Mouse (Mus musculus) G1E (cell line): ENCODE measurements around the gene Asb3. TPM values are rescaled to one million over a fixed set of nuclear protein-coding genes. Genes with fewer than 3 reads are reported as not detected.

Source experiments
- ATAC-seq: 2 replicates; pipeline ENCODE4 v1.8.0; 2016; ENCODE audit warnings: mild to moderate bottlenecking; ENCODE audit not compliant: insufficient number of reproducible peaks, poor library complexity, low FRiP score, severe bottlenecking; ENCODE audit errors: extremely low read depth
- DNase-seq: peaks from one replicate; pipeline ENCODE4 v3.0.0; 2012; ENCODE audit warnings: low spot score
- H3K27me3 ChIP-seq: 2 replicates; pipeline ENCODE4 v1.6.1; 2012; ENCODE audit warnings: mild to moderate bottlenecking, low read length, inconsistent platforms; ENCODE audit not compliant: insufficient read depth
- H3K36me3 ChIP-seq: replicated peaks from 2 replicates; pipeline ENCODE3; 2012; ENCODE audit warnings: mild to moderate bottlenecking, inconsistent platforms
- H3K4me1 ChIP-seq: 2 replicates; pipeline ENCODE4 v1.6.1; 2012; ENCODE audit warnings: low read depth, low read length, inconsistent platforms, mixed read lengths; ENCODE audit not compliant: insufficient read depth
- H3K4me3 ChIP-seq: 2 replicates; pipeline ENCODE4 v1.5.1; 2012; ENCODE audit warnings: low read depth, mild to moderate bottlenecking, inconsistent platforms, low read length, moderate library complexity, mixed read lengths
- H3K9me3 ChIP-seq: replicated peaks from 2 replicates; pipeline ENCODE4 v1.6.1; 2012; ENCODE audit warnings: inconsistent platforms
- CTCF ChIP-seq: IDR thresholded peaks from 2 replicates; pipeline ENCODE4 v1.5.1; 2012; ENCODE audit warnings: low read depth, low read length, inconsistent platforms, mixed read lengths
- GATA1 ChIP-seq: IDR thresholded peaks from 2 replicates; pipeline ENCODE4 v1.6.1; 2012; ENCODE audit warnings: borderline replicate concordance, low read length, inconsistent platforms, mixed read lengths
- GATA2 ChIP-seq: IDR thresholded peaks from 2 replicates; pipeline ENCODE4 v1.6.1; 2012; ENCODE audit warnings: low read depth, low read length, inconsistent platforms, borderline replicate concordance
- POLR2AphosphoS5 ChIP-seq: IDR thresholded peaks from 2 replicates; pipeline ENCODE4 v1.6.1; 2012; ENCODE audit warnings: low read depth, low read length, inconsistent platforms; ENCODE audit not compliant: insufficient replicate concordance
- TAL1 ChIP-seq: conservative IDR thresholded peaks from 2 replicates; pipeline ENCODE4 v1.6.1; 2012; ENCODE audit warnings: low read depth, low read length, inconsistent platforms, mixed read lengths
- polyA plus RNA-seq: library from polyadenylated mRNA; stranded (reverse); fragments of >175 nt; gene quantifications from 2 replicates; pipeline ENCODE4 v1.2.3, GENCODE M21; 2012
- total RNA-seq, 2 experiments: library from RNA; stranded (forward) in 1 of 2; stranded (reverse) in 1 of 2; fragments of 200-1000 nt in 1 of 2; fragments of >200 nt in 1 of 2; fragmentation: Nextera tagmentation in 1 of 2; gene quantifications; 2 replicates each; pipeline ENCODE4 v1.2.3; 2014 to 2017

The Asb3 gene
- total and polyA plus RNA-seq, 3 experiments: 1.5 to 26.4 (median 16.1) TPM

DNA sequence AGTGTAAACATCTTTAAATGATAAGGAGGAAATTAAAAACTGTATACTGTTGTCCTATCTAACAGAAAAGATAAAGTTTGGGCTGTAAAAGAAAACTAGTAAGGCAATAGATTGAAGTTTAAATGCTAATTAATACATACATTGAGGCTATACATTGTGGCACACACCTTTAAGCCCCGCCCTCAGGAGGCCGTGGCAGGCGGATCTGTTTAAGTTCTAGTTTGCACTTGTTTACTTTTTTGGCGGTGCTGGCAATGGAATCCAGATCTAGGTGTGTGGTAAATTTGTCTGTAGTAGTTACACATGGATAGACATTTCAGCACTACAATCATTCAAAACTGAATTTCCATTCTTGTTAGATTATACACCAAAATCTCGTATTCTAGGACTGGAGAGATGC is 67.6 kb downstream of the Asb3 start:
- H3K9me3 ChIP-seq: no peaks in the 10 kb centered on the region
- H3K4me1 ChIP-seq: peaks cover 16% of the 10 kb centered on the region
- peak overlapping the region; percentile 89 for H3K4me3 ChIP-seq
- DNase-seq: no peak
- H3K27me3 ChIP-seq: no peaks in the 10 kb centered on the region
- TF ChIP-seq GATA1 (no peak), TAL1 (no peak), CTCF (no peak), GATA2 (no peak), POLR2AphosphoS5 (no peak)
- no peak for ATAC-seq
- peaks cover 39% of the 10 kb centered on the region for H3K36me3 ChIP-seq

DNA sequence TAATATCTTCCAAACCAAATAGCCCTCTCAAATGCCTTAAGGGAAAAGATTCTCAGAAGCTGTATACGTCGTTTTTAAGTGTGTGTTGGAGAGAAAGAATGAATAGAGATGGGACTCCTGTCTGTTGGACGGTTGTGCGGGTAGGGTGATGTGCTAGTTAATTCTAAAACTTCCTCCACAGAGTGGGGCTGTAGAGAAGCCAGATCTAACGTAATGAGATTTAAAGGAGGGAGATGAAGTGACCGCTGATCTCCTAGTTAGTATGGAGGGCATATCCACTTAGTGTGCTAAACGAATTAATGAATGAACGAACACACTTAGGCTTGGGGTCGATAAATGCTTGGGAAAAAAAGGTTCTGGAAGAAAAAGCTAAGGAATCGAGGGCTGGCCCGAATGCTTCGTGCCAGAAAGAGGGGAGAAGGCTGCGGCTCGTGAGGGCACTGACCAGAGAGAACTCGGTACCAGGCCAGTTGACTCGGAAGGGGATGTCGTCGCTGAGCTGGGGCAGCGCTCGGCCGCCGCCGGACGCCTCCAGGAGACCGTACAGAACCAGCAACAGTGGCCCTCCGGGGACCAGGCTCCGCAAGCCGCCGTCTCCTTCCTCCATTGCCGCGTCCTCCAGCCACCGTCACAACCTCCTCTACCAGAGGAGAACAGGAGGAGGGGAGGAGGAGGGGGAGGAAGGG is 68.4 kb downstream of the Asb3 start:
- TF ChIP-seq GATA2: no peak
- no peak for TF ChIP-seq POLR2AphosphoS5
- no peak for TF ChIP-seq TAL1
- no peak for TF ChIP-seq CTCF
- no peak for TF ChIP-seq GATA1
- peak overlapping the region; percentile 89 for H3K4me3 ChIP-seq
- H3K27me3 ChIP-seq: no peaks in the 10 kb centered on the region
- peaks cover 16% of the 10 kb centered on the region for H3K4me1 ChIP-seq
- DNase-seq (peak; percentile 51), ATAC-seq (peak; percentile 54)
- no peaks in the 10 kb centered on the region for H3K9me3 ChIP-seq
- H3K36me3 ChIP-seq: peaks cover 34% of the 10 kb centered on the region

DNA sequence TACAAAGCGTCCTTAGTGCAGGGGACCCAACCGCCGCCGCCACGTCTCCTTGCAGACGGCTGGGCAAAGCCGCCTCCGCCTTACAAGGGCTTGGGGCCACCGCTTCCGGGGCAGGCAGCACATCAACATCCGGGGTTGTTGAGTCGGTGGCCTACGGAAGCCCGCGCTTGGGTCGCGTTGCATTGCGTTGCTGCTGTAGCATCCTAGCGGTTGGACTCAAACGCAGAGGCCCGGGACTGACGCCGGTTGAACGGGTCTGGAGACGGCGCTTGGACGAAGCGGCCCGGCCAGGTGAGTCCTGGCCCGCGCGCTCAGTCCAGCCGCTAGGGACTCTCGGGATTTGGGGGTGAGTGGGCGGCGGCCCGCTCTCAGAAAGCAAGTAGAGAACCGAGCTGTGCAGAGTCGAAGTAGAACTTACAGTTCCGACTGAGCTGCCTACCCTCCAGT is 69.1 kb downstream of the Asb3 start, which contains the start of gene Erlec1:
Erlec1 (minus strand) TSS at position 57 of the 447 bp plus-strand sequence.
- peaks cover 27% of the 10 kb centered on the region for H3K36me3 ChIP-seq
- H3K4me3 ChIP-seq: peak within 1 kb of the TSS; percentile 89
- peak; percentile 87 for DNase-seq
- peaks cover 16% of the 10 kb centered on the region for H3K4me1 ChIP-seq
- no peaks in the 10 kb centered on the region for H3K27me3 ChIP-seq
- TF ChIP-seq POLR2AphosphoS5 (no peak), TAL1 (no peak), CTCF (no peak), GATA2 (no peak), GATA1 (no peak)
- ATAC-seq: peak; percentile 89
- H3K9me3 ChIP-seq: no peaks in the 10 kb centered on the region

DNA sequence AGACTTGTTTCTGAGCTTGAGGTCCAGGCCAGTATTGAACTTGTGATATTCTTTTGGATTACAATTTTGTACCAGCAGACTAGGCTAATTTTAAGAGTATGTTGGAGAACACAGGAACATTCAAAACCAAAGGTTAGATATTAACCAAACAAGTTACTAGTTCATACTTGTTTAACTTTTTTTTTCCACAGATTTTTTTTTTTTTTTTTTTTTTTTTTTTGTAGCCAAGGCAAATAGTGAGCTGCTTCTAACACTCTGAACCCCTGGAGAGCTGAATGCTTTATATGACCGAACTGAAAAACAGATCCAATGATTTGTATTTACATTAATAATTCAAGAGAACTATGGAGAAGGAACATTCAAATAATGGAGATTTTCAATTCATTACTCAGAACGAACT is 100.0 kb downstream of the Asb3 start:
- Histone ChIP-seq H3K4me3 (peak overlapping the region; percentile 80; the same call in 1 of the 2 replicates), H3K36me3 (peaks cover 13% of the 10 kb centered on the region), H3K27me3 (no peaks in the 10 kb centered on the region), H3K4me1 (peaks cover 7% of the 10 kb centered on the region), H3K9me3 (no peaks in the 10 kb centered on the region)
- ATAC-seq (no peak), DNase-seq (no peak)
- TF ChIP-seq TAL1: no peak
- TF ChIP-seq GATA1: no peak
- TF ChIP-seq POLR2AphosphoS5: no peak
- TF ChIP-seq CTCF: no peak
- TF ChIP-seq GATA2: no peak

DNA sequence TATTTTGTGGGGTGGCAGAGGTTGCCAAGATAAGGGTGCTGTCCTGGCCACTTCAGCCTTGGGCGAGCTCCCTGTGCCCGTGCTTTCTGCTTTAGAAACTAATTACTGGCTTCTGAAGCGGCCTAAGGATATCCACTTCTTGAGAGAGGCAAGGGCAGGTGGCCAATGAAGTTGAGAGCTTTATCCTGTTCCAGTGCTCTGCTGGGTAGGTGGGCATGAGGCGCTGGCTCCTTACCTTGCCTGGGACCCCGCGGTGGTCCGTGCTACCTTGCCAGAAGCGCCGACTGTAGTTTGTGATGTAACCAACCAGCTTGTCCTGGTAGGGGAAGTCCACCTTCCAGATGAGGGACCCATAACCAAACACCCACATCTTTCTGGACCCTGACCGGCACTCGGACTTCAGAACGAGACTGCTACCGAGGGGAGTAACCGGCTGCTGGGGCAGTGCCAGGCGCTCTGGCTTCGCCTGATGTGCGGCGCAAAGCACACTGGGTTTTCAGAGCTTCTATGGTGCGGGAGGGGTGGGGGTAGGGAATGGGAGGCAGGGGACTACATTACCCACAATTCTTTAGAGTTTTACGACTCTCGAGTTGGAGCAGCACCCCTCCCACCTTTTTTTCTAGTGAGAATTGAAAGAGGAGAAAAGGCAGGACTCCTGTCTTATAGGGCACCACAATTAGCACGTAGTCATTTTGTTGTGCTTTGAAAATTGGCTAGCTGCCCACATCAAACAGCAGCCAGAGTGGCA is 100.8 kb downstream of the Asb3 start, which contains the start of gene Chac2:
Chac2 (minus strand) TSS at position 474 of the 748 bp plus-strand sequence.
- peaks cover 7% of the 10 kb centered on the region for H3K4me1 ChIP-seq
- peaks cover 9% of the 10 kb centered on the region for H3K36me3 ChIP-seq
- ATAC-seq: peak; percentile 84
- peak within 1 kb of the TSS; percentile 80 for H3K4me3 ChIP-seq
- H3K9me3 ChIP-seq: no peaks in the 10 kb centered on the region
- TF ChIP-seq CTCF: no peak
- H3K27me3 ChIP-seq: no peaks in the 10 kb centered on the region
- peak; percentile 57 for DNase-seq

DNA sequence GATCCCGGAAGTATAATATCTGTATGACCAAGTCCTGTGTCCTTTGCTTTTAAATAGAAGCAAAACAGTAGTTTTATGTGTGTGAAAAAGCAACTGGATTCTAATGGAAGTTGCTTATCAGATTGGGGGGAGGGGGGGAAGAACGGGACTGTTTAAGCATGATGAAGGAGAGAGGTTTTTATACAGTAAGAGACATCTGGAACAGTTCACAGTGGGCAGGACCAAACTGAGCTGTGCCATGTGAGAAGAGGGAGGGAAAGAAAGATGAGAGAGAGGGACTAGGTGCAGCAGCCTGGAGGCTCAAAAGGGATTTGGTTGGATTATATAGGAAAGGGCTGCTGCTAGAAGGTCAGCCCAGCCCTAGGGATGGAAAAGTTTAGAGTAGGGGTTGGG is 101.4 kb downstream of the Asb3 start:
- DNase-seq: no peak
- peak; percentile 55 for ATAC-seq
- Histone ChIP-seq H3K4me1 (peaks cover 7% of the 10 kb centered on the region), H3K4me3 (peak overlapping the region; percentile 80), H3K36me3 (peaks cover 9% of the 10 kb centered on the region), H3K27me3 (no peaks in the 10 kb centered on the region), H3K9me3 (no peaks in the 10 kb centered on the region)
- TF ChIP-seq POLR2AphosphoS5: no peak
- no peak for TF ChIP-seq CTCF
- TF ChIP-seq GATA1: no peak
- no peak for TF ChIP-seq TAL1
- no peak for TF ChIP-seq GATA2
